Mouse (Mus musculus) spleen, postnatal 4 days (tissue): ENCODE measurements around the gene Cpeb4.

Source experiments
- DNase-seq, 2 experiments: peaks; one replicate each; pipeline ENCODE4 v3.0.0; 2022; ENCODE audit warnings: low spot score in 2 of 2

Gene Cpeb4

DNA sequence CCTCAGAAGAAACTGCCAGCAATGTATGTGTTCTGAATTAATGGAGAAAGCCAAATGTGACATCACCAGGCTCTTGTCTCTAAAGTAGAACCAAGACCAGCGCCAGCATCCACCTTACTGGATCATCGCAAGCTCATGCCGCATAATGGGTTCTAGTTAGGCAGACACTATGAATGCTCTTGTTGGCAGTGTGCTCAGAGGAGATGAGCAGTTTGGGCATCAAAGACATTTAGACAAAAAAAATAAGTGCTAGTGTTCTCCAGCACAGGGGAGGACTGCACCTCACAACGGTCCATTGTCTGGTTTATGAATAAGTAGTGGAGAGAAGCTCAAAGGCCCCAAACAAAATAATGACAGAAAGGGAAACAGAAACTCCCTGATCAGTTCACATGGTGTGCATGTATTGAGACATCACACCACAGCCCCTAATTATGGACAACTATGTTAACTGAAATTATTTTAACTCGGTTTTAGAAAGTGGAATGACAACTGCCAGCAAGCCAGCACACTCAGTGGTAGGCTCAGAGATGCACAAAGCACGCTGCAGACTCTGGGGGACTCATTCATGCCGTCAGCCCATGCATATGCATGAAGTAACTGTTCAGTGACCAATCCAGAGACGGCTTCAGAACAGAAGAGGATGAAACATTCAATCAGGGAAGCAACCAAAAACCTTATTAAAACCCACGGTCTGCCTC, 25.1 kb upstream of the Cpeb4 start:
- DNase-seq, result no peak

DNA sequence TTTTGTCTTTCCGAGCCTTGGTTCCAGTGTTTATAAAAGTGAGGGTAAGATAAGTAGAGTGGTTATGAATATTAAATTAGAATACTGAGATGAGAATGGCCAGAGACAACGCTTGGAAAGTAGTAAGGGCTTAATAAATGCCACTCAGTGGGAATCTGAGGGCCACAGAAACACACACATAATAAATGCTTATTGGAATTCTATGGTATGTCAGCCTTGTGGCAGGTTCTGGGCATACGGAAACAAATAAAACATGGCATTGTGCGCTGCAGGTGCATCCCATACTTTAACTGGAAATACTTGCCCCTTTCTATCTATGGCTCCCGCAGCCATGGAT, 24.6 kb upstream of the Cpeb4 start:
- no peak for DNase-seq

GRCm38 (mm10) chr11:31848725-31849124, 23.3 kb upstream of the Cpeb4 start:
- DNase-seq, result no peak

DNA sequence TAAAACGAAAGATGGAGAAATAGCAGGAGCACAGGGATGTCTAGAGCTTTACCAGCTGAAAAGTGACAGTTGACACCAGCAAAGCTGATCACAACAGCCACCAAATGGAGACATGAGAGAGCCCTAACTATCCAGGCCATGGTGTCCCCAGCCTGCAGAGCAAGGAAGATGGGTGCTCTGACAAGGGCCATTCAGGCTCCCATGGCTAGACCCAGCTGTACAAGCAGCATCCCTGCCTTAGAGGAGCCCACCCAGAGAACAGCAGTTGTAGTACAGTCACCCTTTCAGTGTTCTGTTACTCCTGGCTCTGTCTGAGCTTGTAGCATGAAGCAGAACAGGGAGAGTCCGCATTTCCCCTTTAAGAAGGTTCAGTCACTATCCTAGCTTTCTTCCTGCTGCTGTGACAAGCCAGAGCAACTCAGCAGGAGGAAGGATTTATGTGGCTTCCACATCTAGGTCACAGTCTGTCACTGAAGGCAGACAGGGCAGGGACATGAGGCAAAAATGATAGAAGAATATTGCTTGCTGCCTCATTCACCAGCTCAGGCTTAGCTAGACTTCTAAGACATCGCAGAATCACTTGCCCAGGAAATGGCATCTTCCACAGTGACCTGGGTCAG, 21.7 kb upstream of the Cpeb4 start:
- no peak for DNase-seq

GRCm38 (mm10) chr11:31850995-31851394, 21.0 kb upstream of the Cpeb4 start:
- DNase-seq, result no peak

DNA sequence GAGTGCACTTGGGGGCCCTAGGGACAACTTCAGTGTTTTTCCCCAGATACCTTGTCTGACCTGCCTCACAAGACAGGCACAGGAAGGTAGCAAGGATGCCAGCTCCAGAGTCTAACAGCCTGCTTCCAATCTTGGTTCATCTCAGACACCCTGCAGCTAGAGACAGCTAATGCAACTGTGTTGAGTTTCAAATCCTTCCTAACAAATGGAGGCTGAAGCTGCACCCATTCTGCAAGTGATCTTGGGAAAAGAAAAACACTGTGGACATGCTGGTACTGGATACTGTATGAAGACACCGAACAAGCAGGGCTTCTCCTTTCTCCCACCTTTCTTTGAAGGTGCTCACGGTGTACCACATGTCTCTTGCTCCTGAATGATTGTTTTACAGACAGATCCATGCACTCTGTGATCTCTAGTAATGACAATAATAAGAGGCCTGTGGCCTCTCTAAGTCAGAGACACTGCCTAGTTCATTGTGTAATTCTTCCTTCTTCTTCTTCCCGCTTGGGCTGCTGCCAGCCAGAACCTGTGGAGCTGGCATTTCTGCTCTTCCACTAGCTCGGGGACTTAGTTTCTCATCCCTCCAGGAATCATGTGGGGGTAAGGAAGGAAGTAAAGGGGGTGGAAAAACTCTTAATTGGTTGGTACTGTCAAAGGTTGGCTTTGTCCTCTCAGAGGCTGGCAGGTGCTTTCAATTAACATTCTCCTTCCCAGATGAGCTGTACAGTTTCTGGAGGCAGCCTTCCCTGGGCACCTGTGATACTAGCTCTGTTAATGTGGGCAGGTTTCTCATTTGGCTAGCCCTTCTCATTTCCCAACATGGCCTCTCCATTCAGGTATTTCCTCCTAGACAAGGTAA, 20.1 kb upstream of the Cpeb4 start:
- no peak for DNase-seq

DNA sequence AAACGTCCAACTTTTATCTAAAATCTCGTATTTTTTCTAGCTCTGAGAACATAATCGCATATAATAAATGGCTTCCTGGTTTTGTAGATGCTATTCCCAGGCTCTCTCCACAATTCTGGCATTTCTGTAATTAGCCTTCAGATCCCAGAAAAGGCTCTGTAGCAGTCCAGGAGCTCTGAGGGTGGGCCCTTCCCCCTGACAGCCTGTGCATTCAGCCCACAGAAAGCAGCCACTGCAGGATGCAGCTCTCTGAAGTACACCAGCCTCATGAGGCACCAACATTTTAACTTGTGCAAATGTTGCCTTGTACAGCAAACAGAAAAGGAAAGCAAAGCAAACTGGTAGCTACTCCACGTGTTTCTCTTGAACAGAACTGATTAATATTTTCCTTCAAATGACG, 17.1 kb upstream of the Cpeb4 start:
- no peak for DNase-seq

- DNase-seq, result no peak
These were observed 14.5 kb upstream of the Cpeb4 start for GRCm38 (mm10) chr11:31857479-31857878.

DNA sequence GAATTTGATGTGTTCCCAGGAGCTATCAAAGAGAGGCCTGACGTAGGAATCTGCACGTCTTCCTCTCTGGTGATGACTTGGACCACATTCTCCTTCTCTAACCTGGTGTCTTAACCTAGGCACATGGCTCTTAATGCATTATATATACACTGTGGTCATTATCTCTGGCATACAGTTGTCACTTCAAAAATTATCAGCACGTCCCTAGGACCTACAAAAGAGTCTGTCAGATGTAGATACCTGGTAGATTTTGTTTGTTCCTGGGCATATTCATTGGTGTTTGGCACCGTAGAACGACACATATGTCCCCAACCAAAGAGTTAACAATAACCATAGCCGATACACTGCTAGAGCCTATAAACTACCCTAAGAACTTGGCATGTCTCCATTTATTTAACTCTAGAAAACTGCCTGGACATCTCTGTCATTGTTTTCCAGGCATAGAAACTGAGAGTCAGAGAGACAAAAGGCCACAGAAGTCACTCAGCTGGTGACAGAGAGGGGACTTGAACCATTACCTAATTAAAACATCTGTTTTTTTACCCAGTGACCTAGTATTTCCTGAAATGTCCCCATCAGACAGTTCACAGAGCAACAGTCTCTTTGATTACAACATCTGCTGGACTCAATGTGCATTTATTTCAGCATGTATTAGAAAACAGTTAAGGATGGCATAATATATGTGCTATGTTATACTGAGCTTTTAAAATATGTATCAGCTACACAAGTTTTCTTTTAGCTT, 10.7 kb upstream of the Cpeb4 start:
- DNase-seq, result no peak

DNA sequence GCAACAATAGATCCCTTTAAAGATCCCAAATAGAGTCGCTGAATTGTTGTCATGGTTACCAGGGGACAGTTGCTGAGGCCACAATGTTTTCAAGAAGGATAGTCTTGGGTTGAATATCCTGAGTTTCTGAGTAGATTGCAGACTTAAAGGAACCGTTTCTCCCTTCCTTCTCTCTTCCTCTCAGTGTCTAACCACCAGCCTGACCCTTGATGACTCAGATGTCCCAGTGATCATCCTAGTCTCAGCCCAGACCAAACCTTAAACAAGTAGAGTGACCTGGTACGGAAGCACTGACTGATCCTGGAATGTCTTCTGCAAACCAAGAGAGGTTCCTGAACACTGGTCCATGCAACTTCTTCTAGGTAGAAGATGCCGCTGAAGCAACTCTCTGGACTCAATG, 4.0 kb upstream of the Cpeb4 start:
- no peak for DNase-seq

- peak; percentile 99 for DNase-seq
These were observed 1.6 kb upstream of the Cpeb4 start for GRCm38 (mm10) chr11:31870285-31871010.

DNA sequence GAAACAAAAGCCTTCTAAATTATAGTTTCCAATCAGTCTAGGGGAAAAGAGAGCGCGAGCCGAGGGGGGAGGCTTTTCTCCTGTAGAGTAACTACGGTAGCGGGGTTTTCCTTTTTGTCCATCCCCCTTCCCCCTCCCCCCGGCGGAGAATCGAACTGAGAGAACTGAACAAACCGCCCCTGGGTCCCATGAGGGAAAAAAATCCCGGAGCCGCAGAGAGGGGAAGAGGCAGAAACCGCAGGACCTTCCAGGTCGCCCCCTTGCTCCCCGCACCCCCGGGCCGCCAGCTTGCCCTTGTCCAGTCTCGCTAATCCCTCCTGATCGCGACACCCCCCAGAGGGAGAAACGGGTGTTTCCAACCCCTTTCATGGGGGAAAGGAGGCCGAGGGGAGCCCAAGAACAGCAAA, 873 bp upstream of the Cpeb4 start:
- DNase-seq, result peak; percentile 52 to 82

DNA sequence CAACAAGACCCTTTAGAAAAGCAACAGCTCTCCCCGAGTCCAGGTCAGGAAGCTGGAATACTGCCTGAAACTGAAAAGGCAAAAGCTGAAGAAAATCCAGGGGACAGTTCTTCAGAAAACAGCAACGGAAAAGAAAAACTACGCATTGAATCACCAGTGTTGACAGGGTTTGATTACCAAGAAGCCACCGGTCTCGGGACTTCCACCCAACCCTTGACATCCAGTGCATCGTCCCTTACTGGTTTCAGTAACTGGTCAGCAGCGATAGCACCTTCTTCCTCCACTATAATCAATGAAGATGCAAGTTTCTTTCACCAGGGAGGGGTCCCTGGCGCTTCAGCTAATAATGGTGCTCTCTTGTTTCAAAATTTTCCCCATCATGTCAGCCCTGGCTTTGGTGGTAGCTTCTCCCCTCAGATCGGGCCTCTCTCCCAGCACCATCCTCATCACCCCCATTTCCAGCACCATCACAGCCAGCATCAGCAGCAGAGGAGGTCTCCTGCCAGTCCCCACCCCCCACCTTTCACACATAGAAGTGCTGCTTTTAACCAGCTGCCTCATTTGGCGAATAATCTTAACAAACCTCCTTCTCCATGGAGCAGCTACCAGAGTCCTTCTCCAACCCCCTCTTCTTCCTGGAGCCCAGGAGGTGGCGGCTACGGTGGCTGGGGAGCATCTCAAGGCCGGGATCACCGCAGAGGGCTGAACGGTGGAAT, 693 bp downstream of the Cpeb4 start:
- DNase-seq, result no peak

DNA sequence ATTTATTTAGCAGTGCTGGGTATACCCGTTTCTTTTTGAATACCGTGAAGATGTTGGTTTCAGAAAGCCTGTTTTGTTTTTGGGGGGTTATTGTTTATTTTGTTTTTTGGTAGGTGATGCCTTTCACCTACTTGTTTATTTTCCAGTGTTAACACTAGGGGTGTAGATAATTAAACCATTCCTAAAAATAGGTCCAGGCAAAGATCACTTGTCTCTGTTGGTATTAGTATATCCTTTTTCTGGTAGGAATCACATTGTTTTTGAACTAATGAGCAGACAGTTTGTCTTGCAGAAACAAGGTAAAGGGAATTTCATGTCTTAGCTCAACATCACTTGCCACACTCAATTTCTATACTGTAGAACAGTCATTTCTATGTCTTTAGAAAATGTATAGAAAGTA, 2.1 kb downstream of the Cpeb4 start:
- DNase-seq, result no peak

DNA sequence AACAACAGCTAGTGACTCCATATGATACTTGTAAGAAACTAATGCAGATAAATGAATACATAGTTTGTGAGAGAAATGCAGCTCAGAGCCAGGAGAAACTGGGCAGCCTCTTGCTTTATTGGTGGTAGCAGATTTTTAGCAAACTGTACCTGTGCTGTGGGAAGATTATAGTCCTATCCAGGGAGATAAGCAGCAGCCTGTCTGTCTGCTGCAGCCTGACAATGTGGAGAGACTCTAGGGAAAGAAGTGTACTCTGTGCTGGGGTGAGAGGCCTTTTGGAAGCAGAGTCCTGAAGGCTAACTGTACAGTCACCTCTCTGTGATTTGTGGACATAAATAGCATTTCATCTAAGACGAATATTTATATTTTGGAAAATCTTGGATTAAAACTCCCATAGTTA, 11.7 kb downstream of the Cpeb4 start:
- no peak for DNase-seq

DNA sequence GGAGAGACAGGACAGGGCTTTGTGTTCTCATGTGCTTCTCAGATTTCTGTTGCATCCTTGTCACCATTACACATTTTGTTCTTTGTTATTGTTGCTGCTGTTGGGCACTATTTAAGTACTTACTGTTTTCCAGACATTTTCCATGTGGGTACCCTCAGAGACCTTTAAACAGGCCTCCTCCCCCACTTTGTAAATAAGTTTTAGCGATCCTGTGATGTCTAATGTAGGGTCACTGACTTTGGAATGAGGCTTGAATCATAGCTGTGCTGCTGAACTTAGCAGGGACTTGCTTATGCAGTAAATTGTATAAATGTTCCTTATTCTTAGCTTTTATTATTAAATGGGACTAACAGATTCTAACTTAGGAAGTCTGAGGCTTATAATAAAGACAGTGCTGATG, 13.8 kb downstream of the Cpeb4 start:
- no peak for DNase-seq

- no peak for DNase-seq
These were observed 16.2 kb downstream of the Cpeb4 start for GRCm38 (mm10) chr11:31888229-31888628.

DNA sequence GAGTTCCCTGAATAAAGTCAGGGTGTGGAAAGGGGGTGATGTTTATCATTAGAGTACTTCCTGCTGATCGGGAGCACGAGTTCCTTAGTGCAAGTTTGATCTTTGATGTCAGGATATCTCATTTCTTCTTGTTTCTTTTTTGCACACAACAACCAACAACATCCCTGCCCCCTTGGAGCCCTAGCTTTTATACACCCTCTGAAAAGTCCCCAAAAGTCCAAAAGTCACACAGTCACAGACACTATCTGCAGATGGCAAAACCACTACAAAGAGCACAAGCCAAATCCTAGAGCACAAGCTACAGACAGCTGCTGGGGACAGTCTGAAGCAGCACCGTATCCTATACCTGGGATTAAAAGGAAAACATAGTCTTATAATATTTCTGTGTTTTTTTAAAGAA, 20.1 kb downstream of the Cpeb4 start:
- DNase-seq, result no peak

DNA sequence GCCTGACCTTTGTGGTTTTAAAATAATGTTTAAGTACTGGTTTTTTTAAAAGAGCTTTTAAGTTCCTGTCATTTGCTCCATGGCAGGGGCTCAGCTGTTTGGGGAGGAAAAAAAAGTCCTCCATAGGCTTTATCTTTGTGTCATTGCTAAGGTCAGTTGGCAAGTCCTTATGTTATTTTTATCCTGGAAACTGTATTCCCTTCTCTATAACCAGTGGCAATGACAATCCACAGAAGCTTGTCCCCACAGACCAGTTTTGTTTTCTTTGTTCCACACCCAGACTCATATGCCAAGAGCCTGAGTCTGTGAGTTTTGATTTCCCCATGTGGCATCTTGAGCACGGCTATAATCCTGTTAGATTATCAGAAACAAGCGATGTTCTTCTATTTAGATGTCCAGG, 21.6 kb downstream of the Cpeb4 start:
- DNase-seq, result no peak

DNA sequence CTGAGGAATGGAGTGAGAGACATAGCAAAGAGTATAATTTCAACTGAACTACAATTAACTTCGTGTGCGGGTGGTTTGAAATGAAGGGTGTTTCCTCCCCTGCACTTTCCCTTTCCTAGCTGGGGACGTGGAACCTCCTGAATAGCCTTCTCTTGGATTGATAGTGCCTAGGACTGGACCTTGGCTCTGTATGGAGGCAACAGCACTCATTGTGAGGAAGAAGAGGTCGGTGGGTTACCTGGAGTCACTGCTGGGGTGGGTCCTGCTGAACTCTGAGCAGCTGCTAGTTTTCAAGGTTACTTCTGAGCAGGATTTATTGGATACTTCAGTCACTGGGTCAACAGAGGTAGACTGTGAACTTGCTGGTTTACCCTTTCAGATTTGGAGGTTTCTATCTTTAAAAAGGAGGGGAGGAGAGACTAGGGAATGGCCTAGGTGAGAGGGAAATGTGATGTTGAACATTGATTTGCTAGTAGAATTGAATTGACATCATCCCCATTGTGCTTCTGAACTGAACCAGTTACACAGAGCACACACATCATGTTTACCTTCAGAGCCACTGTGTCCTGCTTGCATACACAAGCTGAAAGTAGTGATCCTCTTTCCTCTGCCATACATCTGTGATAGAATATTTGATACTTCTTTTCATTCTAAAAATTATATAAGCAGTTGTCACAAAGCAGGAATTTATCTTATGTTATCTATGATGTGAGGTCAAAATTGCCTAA, 24.2 kb downstream of the Cpeb4 start:
- peak in 1 of 2 experiments; percentile 60 for DNase-seq
